Mouse (Mus musculus): ENCODE data around the gene Becn1.
"Not testable (repeated sequence)": the region's sequence is repeated elsewhere in the genome, so short reads cannot be mapped to it uniquely, and the experiment has no call there.

Gene Becn1

GRCm38 (mm10) chr11:101302004-101302798 lies at the start of gene Becn1:
Gene Becn1 (minus strand): TSS chr11:101302286.
- DNase-seq: peak; percentile 96

GRCm38 (mm10) chr11:101351721-101352111 lies 49.6 kb upstream of the Becn1 start:
- no peak for DNase-seq

- no peak for DNase-seq
Measured at GRCm38 (mm10) chr11:101351100-101351720, 49.1 kb upstream of the Becn1 start.

GRCm38 (mm10) chr11:101349216-101349615 lies 47.1 kb upstream of the Becn1 start:
- DNase-seq: no peak

GRCm38 (mm10) chr11:101348774-101349173 lies 46.7 kb upstream of the Becn1 start:
- DNase-seq: no peak

GRCm38 (mm10) chr11:101347083-101347775 lies 45.1 kb upstream of the Becn1 start:
- no peak for DNase-seq

- DNase-seq: no peak
Measured at GRCm38 (mm10) chr11:101338123-101338760, 36.2 kb upstream of the Becn1 start.

- DNase-seq: no peak
Measured at GRCm38 (mm10) chr11:101335685-101336084, 33.6 kb upstream of the Becn1 start.

GRCm38 (mm10) chr11:101334516-101334915 lies 32.4 kb upstream of the Becn1 start:
- DNase-seq: no peak

- DNase-seq: no peak
Measured at GRCm38 (mm10) chr11:101334023-101334422, 31.9 kb upstream of the Becn1 start.

- DNase-seq: no peak
Measured at GRCm38 (mm10) chr11:101332537-101332936, 30.5 kb upstream of the Becn1 start.

- DNase-seq: not testable (repeated sequence)
Measured at GRCm38 (mm10) chr11:101330961-101331360, 28.9 kb upstream of the Becn1 start.

- DNase-seq: no peak
Measured at GRCm38 (mm10) chr11:101330371-101330924, 28.4 kb upstream of the Becn1 start, which contains the start of gene Aoc3. Gene Aoc3 (plus strand): TSS chr11:101330605.

GRCm38 (mm10) chr11:101328941-101329635 lies 27.0 kb upstream of the Becn1 start:
- peak; percentile 37 for DNase-seq

- no peak for DNase-seq
Measured at GRCm38 (mm10) chr11:101327311-101327710, 25.2 kb upstream of the Becn1 start.

GRCm38 (mm10) chr11:101326147-101326546 lies 24.1 kb upstream of the Becn1 start:
- DNase-seq: no peak

GRCm38 (mm10) chr11:101325201-101325600 lies 23.1 kb upstream of the Becn1 start:
- not testable (repeated sequence) for DNase-seq

GRCm38 (mm10) chr11:101324763-101325162 lies 22.7 kb upstream of the Becn1 start, which contains the start of gene Aoc2:
Gene Aoc2 (plus strand): TSS chr11:101325063.
- no peak for DNase-seq

- DNase-seq: peak; percentile 58
Measured at GRCm38 (mm10) chr11:101323609-101324008, 21.5 kb upstream of the Becn1 start.

- DNase-seq: no peak
Measured at GRCm38 (mm10) chr11:101316501-101316917, 14.4 kb upstream of the Becn1 start.

GRCm38 (mm10) chr11:101315665-101316500 lies 13.8 kb upstream of the Becn1 start, which contains the start of gene Psme3:
Gene Psme3 (plus strand): TSS chr11:101316213.
- DNase-seq: peak; percentile 95
